Mouse (Mus musculus) cortical plate, adult 2 months (tissue): ENCODE measurements around the gene Pum3.

Source experiments
- CTCF ChIP-seq: fragments of 200-500 bp; IDR thresholded peaks from 2 replicates; pipeline ENCODE4 v1.5.1; 2011; ENCODE audit warnings: mild to moderate bottlenecking, control low read depth, low read length; ENCODE audit not compliant: insufficient read depth; ENCODE audit errors: extremely low read depth
- POLR2A ChIP-seq: fragments of 200-500 bp; IDR thresholded peaks from 2 replicates; pipeline ENCODE4 v1.6.1; 2011; ENCODE audit warnings: mild to moderate bottlenecking, low read length, control low read depth; ENCODE audit not compliant: insufficient read depth; ENCODE audit errors: extremely low read depth

- no peak for TF ChIP-seq POLR2A
- no peak for TF ChIP-seq CTCF
These were observed 77.9 kb downstream of the Pum3 start for GRCm38 (mm10) chr19:27351700-27352099.
